Mouse (Mus musculus) liver, postnatal 0 days (tissue): Measurements from ENCODE around the gene Sae1.

Experiments used
- CTCF ChIP-seq: sonication (generic); IDR thresholded peaks from 2 replicates; pipeline ENCODE4 v1.5.1; 2016; ENCODE audit warnings: antibody characterized with exemption, low read depth
- EP300 ChIP-seq: IDR thresholded peaks from 2 replicates; pipeline ENCODE4 v1.6.1; 2016; ENCODE audit warnings: antibody characterized with exemption, low read depth, mild to moderate bottlenecking

DNA sequence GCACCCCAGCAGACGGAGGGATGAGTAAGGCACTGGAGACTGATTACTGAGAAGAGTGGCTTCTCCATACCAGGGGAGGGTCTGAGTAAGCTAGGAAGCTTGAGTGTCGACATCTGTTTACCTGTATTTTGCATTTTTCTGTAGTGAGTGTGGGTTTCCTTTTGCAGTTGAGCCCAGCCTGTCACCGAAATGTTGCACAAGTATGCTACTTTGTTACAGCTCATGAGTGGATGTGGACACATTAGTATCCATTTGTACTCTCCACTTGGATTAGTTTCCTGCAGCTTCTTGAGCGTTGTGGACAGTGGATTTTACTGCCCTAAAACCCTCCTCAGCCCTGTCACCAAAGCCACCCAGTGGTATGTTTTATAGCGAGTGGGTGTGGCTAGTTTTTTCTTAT lies 31.1 kb upstream of the Sae1 start:
- no peak for TF ChIP-seq CTCF
- TF ChIP-seq EP300, result no peak
